Mouse (Mus musculus) right cerebral cortex, postnatal 4 days (tissue): ENCODE data around the gene Ush2a.

Source experiments
- DNase-seq: peaks from one replicate; pipeline ENCODE4 v3.0.0-alpha.2; 2022

Gene Ush2a

GRCm38 (mm10) chr1:188387820-188388471 lies 126.1 kb downstream of the Ush2a start:
- no peak for DNase-seq

DNA sequence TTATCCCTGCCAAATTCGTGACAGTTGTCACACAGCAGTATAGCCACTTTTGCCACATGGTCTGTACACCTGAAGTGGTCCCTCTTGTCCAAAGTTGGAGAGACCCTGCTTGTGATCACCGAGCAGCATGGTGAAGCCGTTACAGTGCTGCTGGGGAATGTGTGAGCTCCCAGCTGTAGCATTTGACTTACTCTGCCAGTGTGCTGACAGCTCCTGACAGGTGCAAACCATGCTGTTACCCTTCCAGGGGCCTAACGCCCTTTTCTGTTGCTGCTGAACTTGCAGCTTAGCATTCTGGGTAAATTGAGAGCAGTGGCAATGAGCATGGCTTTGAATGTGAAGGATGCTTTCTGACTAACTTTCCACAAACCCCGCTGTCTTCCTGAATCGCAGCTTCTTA lies 128.3 kb downstream of the Ush2a start:
- DNase-seq = no peak

DNA sequence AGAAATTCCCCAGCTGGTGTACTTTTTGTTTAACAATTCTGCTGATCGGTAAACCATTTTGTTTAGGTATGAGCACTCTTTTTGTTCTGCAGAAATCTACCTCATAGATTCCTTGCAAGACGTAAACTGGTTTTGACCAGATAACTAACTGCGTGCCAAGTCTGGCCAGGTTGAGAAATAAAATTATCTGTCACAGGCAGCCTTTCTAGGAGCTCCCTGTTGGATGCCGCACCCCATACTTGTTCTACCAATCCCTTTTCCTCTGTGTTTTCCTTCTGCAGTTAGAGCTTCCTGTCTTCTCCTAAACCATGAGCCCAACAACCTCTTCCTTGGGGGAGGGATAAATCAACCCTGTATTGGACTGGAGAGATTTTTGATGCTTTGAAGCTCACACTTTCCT lies 145.4 kb downstream of the Ush2a start:
- DNase-seq = no peak

- DNase-seq = no peak
Measured at GRCm38 (mm10) chr1:188407613-188408386, 146.0 kb downstream of the Ush2a start.

- no peak for DNase-seq
Measured at GRCm38 (mm10) chr1:188410547-188410946, 148.7 kb downstream of the Ush2a start.

DNA sequence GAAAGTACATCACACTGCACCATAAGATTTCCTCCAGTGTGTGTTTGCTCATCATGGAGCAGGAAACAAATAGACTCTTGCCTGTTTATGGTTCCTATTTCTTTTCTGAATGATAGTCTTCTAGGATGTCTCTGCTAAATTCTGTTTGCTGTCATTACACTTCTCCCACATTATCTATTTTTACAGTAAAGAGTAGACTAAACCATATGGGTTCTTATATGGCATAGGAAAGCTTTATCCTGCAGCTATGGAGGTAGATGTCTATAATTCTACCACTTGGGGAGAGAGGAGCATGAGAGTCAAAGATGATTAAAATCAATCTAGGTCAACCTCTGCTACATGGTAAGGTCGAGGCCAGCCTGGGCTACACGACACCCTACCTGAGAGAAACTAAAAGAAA lies 158.7 kb downstream of the Ush2a start:
- DNase-seq = no peak

GRCm38 (mm10) chr1:188428172-188428571 lies 166.3 kb downstream of the Ush2a start:
- DNase-seq = no peak

DNA sequence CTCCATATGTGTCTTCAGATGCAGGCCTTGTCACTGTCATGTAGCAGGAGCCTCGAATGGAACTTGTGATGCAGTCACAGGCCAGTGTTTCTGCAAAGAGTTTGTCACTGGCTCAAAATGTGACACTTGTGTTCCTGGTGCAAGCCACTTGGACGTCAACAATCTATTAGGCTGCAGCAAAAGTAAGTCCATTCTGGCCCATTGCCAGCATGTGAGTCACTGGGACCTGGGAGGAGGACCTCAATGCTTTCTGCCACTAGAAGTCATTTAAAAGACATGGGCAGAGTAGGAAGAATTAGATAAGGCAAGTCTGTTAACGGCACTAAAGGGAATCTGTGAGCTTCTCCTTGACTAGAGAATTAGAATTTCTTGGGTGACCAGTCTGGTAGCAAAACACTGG lies 168.9 kb downstream of the Ush2a start:
- no peak for DNase-seq

DNA sequence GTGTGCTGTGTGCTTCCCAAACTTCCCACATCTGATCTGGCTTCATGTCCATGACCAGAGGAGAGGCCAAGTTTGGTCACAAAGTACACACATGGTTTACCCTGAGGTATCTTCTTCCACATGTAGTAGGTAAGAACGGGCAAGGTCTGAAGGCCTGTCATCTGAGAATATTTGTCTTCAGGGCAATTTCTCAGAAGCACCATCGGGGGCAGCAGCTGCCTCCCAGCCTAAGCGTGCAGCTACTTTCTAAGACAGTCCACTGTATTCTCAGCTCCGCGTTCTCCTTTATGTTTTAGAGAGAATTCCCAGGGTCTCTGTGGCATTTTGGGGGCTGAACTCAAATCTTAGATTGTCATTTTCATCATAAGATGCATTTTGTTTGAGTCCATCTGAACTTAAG lies 186.1 kb downstream of the Ush2a start:
- no peak for DNase-seq

DNA sequence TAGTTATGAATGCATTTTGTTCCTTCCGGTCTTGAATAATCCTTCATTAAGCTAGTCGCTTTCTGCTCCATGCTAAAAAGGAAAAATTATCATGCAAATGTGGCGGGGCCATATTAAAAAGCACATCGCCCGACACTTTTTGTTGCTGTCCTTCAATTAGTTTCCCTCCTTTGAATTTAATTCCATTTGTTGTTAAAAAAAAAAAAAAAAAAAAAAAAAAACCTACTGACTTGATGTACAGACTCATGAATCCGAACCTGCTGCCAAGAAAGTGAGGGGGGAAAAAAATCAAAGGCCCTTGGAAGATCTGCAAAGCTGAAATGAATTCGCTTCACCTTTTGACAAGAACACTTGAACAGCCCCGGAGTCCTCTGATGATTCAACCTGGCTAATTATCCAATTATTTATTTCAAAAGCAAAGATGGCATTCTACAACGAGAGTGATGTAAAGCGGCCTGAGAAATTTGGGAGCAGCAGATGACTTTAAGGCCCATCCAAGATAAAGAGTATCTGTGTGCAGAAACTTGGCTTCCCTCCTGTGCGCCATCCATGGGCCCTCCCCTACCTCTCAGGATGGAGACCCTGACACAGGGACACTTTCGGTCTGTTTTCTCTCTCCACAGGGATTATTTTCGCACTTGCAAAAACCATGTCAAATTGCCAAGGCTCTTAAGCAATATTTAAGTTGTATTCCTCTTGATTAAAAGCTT lies 194.8 kb downstream of the Ush2a start:
- DNase-seq = no peak

DNA sequence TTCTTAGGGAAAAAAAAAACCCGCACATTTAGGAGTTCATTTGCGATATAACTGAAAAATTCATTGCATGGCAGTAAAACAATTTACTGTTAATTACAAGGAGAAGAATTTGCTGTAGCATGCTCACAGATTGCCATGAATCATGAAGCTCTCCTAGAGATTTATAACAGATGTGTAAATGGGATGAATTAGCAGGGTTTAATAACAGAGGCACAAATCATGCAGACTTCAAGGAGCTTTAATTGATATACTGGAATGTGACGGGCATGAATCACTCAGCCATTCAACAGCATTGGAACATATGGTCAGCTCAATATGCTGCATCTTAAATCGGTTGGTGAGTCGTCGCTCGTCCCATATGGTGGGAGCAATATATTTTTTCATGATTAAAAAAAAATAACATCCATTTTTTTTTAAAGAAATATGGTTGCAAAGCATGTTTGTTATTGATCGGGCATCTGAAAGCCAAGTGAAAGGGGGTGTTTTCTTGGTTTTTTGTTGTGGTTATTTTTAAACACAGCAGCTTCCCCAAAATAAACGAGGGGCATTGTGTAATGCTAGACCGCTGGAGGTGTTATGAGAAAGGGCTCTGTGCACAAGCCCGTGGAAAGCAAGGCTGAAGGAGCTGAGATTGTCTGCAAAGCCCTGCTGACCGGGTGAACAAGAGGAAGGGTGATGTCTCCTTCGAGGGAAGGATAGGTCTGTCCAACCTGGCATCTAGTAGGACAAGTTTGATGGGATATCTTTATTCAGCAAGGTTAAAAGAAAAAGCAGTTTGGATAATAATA lies 195.6 kb downstream of the Ush2a start:
- no peak for DNase-seq

DNA sequence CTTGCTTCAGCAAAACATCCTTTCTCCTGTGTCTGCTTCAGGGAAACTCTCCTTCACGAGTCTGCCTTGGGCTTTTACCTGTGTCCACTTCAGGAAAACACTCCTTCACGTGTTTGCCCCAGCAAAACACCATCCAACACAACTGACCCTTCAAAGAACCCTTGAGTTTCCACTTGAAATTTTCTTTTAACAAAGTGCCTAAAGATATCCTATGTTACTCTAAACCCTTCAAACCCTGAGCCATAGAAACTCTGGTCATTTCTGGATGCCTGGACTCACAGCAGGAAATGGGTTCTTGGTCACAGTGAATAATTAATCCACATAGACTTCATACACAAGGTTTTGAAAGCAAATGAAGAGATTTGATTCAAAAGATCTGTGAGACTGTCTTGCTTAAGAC lies 199.4 kb downstream of the Ush2a start:
- DNase-seq = no peak

DNA sequence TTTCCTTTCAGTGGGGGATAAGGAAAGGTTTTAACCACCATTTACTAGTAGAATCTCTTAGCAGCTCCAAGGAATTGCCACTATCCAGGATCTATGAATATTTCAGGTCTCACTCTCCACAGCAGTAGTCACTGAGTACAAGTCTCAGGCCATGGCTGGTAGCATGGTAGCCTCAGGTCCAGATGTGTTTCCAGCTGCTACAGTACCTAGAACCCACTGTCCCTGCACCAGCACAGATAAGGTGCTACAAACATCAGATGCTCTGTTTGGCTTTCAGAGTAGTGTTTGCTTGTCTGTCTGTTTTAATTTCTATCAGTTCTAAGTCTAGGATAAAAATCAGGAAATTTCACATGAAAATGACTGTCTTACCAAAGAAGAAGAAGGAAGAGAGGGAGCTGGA lies 202.8 kb downstream of the Ush2a start:
- no peak for DNase-seq

GRCm38 (mm10) chr1:188468371-188468783 lies 206.6 kb downstream of the Ush2a start:
- DNase-seq = peak; percentile 23

- no peak for DNase-seq
Measured at GRCm38 (mm10) chr1:188504958-188505357, 243.1 kb downstream of the Ush2a start.

- DNase-seq = no peak
Measured at GRCm38 (mm10) chr1:188518792-188519191, 257.0 kb downstream of the Ush2a start.

- DNase-seq = no peak
Measured at GRCm38 (mm10) chr1:188527451-188527850, 265.6 kb downstream of the Ush2a start.

DNA sequence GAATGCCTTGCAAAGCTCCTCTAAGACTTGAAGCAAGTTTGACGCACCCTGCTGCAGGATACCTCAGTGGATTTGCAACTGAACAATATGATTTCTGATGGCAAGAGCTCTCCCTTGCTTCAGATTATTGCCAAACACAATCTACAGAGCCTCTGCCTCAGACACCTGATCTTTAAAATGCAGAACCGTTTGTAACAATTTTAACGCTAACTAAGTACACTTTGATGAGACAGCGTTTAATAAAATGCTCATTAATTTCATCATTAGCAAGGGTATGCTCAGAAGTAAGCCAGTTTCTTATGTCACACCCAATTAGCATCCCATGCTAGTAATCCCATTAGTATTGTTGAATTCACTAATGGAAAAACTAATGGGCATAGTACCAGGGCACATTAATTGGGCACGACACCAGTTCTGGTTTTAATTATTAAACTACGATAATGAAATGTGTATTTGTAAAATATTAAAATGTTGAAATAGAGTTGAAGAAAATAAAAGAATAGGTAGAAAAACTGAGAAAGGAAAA lies 267.8 kb downstream of the Ush2a start:
- DNase-seq = no peak

DNA sequence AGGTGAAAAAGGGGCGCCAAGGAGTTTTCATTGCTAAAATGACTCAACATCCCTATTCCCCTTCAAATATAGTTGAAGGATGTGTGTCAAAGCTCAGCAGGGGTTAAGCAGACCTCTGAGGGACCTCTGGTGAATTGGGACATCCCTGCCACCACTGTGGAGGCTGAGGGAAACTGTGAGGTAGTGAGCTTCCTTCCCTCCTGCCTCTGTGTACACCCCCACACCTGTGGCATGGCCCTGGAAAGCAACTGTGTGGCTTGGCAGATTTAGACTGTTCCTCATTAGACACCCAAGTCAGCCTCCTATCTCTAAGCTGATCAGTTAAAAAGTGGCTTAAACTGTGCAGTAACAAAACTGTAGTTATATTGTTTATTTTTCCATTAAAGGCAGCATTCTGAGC lies 275.2 kb downstream of the Ush2a start:
- DNase-seq = no peak

DNA sequence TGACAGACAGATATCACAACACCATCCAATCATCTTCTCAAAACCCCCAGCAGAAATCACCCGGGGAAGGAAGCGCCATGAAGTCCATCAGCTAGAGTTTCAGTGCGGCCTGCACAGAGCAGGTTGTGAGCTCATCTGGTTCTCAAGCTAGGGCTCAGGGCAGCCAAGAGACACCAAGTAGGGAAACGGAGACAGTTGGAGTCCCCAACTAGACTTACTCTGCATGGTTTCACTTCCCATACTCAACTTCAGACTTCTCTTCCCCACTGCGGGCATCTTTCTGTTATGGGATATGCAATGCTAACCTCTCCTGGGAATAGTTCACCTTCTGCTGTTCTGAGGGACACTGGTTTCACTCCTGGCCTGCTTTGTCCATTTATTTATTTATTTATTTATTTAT lies 277.8 kb downstream of the Ush2a start:
- no peak for DNase-seq

GRCm38 (mm10) chr1:188541492-188541891 lies 279.7 kb downstream of the Ush2a start:
- no peak for DNase-seq

DNA sequence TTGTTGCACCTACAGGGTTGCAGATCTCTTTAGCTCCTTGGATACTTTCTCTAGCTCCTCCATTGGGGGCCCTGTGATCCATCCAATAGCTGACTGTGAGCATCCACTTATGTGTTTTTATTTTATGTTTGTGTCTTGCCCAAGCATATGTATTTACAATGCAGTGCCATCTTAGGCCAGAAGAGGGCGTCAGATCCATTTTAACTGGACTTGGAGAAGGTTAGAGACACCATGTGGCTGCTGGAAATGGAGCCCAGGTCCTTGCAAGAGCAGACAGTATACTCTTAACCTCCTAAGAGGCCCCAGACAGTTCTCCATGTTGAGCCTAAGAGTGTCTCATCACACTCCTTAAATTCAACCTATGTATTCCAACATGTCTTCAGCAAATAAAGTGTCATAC lies 281.5 kb downstream of the Ush2a start:
- DNase-seq = no peak

DNA sequence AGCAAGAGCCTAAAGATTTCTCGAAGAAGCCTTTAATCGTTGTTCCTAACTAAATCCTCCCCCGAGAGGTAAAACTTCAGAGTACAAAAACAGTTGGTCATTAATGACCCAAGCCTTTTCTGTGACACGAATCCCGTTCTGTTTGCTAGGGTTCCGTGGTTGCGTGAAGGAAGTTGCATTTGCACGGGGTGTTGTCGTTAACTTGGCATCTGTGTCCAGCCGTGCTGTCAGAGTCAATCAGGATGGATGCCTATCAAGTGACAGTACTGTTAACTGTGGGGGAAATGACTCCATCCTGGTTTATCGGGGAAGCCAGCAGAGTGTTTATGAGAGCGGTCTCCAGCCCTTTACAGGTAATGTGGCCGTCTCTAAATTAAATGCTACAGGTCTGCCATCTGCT lies 287.9 kb downstream of the Ush2a start:
- no peak for DNase-seq
